Mouse (Mus musculus) kidney, embryonic 15.5 days (tissue): ENCODE results near the gene Pik3r2. TPM values are rescaled to one million over a fixed set of nuclear protein-coding genes. Genes with fewer than 3 reads are reported as not detected.

Experiments used
- ATAC-seq: fragments of 200-750 bp; cut with Nextera tagmentation; replicated peaks from 2 replicates; pipeline ENCODE4 v1.8.0; 2017; ENCODE audit warnings: moderate TSS enrichment; ENCODE audit not compliant: low FRiP score
- H3K27ac ChIP-seq: fragments of 300-500 bp; sonication (generic); 2 replicates; pipeline ENCODE4 v1.5.1; 2015; ENCODE audit warnings: mild to moderate bottlenecking, inconsistent platforms
- H3K27me3 ChIP-seq: fragments of 300-500 bp; sonication (generic); 2 replicates; pipeline ENCODE4 v1.6.1; 2015; ENCODE audit warnings: inconsistent platforms
- H3K36me3 ChIP-seq: fragments of 300-500 bp; sonication (generic); 2 replicates; pipeline ENCODE4 v1.6.1; 2015; ENCODE audit warnings: inconsistent platforms
- H3K4me1 ChIP-seq: fragments of 300-500 bp; sonication (generic); 2 replicates; pipeline ENCODE4 v1.6.1; 2015; ENCODE audit warnings: inconsistent platforms
- H3K4me2 ChIP-seq: fragments of 300-500 bp; sonication (generic); 2 replicates; pipeline ENCODE4 v1.6.1; 2015; ENCODE audit warnings: moderate library complexity, mild to moderate bottlenecking, inconsistent platforms
- H3K4me3 ChIP-seq: fragments of 300-500 bp; sonication (generic); replicated peaks from 2 replicates; pipeline ENCODE4 v1.5.1; 2015; ENCODE audit warnings: mild to moderate bottlenecking, inconsistent platforms
- H3K9ac ChIP-seq: fragments of 300-500 bp; sonication (generic); 2 replicates; pipeline ENCODE4 v1.6.1; 2015; ENCODE audit warnings: mild to moderate bottlenecking, inconsistent platforms
- H3K9me3 ChIP-seq: fragments of 300-500 bp; sonication (generic); replicated peaks from 2 replicates; pipeline ENCODE4 v1.6.1; 2016; ENCODE audit warnings: inconsistent platforms
- WGBS: fragments of 180-500 bp; shearing (Covaris S2); methylation state at CpG from one replicate; pipeline ENCODE4 v1.1.7; 2015; ENCODE audit warnings: mixed read lengths; 5-methylcytosine and 5-hydroxymethylcytosine counted together
- polyA plus RNA-seq: library from polyadenylated mRNA; unstranded; fragments of >200 nt; fragmentation: Nextera tagmentation; extraction: Ambion mirVana; gene quantifications from 2 replicates; pipeline ENCODE4 v1.2.1, GENCODE M21; 2015

The Pik3r2 gene
- polyA plus RNA-seq, 1 experiment from 2014 or later: 66.9 TPM

DNA sequence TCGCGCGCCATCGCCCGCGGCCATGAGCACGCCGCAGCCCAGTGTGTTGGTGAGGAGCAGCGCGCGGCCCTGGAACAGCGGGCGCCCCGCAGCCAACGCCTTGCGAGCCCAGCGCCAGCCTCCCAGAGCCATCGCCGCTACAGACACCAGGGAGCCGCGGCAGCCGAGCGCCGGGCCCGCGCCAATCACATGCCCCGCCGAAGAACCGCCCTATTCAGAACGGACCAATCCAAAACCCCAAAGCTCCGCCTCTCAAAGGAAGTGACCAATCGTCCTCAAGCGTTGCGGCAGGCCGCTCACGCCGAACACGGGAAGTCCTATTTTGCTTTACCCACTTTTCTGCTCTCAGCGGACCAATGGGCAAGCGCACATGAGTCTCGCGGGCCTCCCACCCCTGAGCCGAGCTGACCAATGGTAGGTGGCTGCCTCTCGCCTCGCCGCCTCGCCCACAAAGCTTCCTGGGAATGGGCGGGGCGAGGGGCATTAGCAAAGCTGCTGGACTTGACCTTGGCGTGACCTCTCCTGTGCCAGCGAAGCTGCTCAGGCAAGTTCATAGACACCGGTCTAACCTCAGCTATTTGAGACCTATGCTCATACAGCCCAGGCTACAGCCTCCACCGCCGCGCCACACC is 15.6 kb downstream of the Pik3r2 start, which contains the start of gene Mpv17l2:
Mpv17l2 (minus strand) TSS at position 172 of the 632 bp plus-strand sequence.
- peaks cover 64% of the 10 kb centered on the region for H3K4me1 ChIP-seq
- under 1% methylated on average over 55 of the region's 55 CpGs for WGBS
- H3K4me2 ChIP-seq: peak within 1 kb of the TSS; percentile 98
- peak; percentile 97 for ATAC-seq
- H3K4me3 ChIP-seq: peak within 1 kb of the TSS; percentile 79
- no peaks in the 10 kb centered on the region for H3K27me3 ChIP-seq
- peaks cover 48% of the 10 kb centered on the region for H3K36me3 ChIP-seq
- H3K9ac ChIP-seq: peak within 1 kb of the TSS; percentile 82
- peak within 1 kb of the TSS; percentile 87 for H3K27ac ChIP-seq
- no peaks in the 10 kb centered on the region for H3K9me3 ChIP-seq

- 1% methylated on average over 22 of the region's 22 CpGs for WGBS
- peak overlapping the region; percentile 98 for H3K4me2 ChIP-seq
- H3K36me3 ChIP-seq: peaks cover 49% of the 10 kb centered on the region
- no peaks in the 10 kb centered on the region for H3K27me3 ChIP-seq
- peaks cover 64% of the 10 kb centered on the region for H3K4me1 ChIP-seq
- ATAC-seq: no peak
- H3K4me3 ChIP-seq: peak overlapping the region; percentile 79
- no peaks in the 10 kb centered on the region for H3K9me3 ChIP-seq
- H3K9ac ChIP-seq: peak overlapping the region; percentile 82
- H3K27ac ChIP-seq: peak overlapping the region; percentile 87
Measured at GRCm38 (mm10) chr8:70760350-70760749, 16.2 kb downstream of the Pik3r2 start.

- 0 out of 2 replicates have a peak overlapping the region, but pooled peaks have one; percentile 14 for H3K9ac ChIP-seq
Measured at GRCm38 (mm10) chr8:70758616-70759561, 17.6 kb downstream of the Pik3r2 start.

GRCm38 (mm10) chr8:70758308-70758615 is 18.3 kb downstream of the Pik3r2 start:
- Histone ChIP-seq H3K27ac (0 out of 2 replicates have a peak overlapping the region, but pooled peaks have one; percentile 45), H3K4me1 (peaks cover 67% of the 10 kb centered on the region), H3K9ac (no peak overlapping the region), H3K36me3 (peaks cover 38% of the 10 kb centered on the region), H3K4me3 (no peak overlapping the region), H3K9me3 (no peaks in the 10 kb centered on the region), H3K4me2 (no peak overlapping the region), H3K27me3 (no peaks in the 10 kb centered on the region)
- 85% methylated on average over 7 of the region's 7 CpGs for WGBS
- no peak for ATAC-seq

More at GRCm38 (mm10) chr8:70758616-70759561, 17.6 kb downstream of the Pik3r2 start:
- no peak for ATAC-seq
- no peaks in the 10 kb centered on the region for H3K9me3 ChIP-seq
- 61% methylated on average over 19 of the region's 19 CpGs for WGBS
- peaks cover 62% of the 10 kb centered on the region for H3K4me1 ChIP-seq
- peak overlapping the region; percentile 98; the same call in 1 of the 2 replicates for H3K4me2 ChIP-seq
- peaks cover 44% of the 10 kb centered on the region for H3K36me3 ChIP-seq
- H3K27ac ChIP-seq: peak overlapping the region; percentile 45; the same call in 1 of the 2 replicates
- no peak overlapping the region for H3K4me3 ChIP-seq
- H3K27me3 ChIP-seq: no peaks in the 10 kb centered on the region

DNA sequence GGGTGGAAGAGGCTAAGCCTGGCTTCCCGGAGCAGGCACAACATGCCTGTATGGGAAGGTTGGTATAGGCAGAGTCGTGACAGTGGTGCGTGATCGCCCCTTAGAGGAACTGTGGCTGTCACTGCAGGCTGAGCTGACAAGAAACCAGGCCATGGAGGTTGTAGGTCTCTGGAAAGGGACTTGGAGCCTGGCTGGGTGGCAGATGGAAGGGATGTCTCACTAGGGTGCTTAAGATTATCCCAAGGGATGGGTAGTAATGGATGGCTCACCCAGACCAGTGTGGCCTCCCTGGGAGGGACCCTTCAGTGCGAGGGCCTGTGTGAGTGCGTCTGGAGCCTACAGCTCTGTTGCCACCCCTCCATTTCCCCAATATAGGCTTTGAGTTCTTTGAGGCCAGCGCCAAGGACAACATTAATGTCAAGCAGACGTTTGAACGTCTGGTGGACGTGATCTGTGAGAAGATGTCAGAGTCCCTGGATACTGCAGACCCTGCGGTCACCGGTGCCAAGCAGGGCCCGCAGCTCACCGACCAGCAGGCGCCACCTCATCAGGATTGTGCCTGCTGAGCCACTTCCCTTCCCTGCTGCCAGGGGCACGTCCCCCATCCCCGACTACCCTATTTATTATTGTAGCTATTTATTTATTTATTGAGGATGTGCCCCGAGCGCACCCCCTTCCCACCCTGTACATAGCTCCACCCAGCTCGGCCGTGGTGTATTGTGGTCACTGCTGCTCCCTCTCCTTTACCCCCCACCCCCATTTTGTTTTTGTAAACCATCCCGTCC is 18.8 kb downstream of the Pik3r2 start:
- Histone ChIP-seq H3K27ac (no peak overlapping the region), H3K36me3 (peaks cover 33% of the 10 kb centered on the region), H3K27me3 (no peaks in the 10 kb centered on the region), H3K9ac (no peak overlapping the region), H3K4me2 (no peak overlapping the region; the same call in 1 of the 2 replicates), H3K4me1 (peaks cover 72% of the 10 kb centered on the region), H3K4me3 (no peak overlapping the region), H3K9me3 (no peaks in the 10 kb centered on the region)
- ATAC-seq: no peak
- 71% methylated on average over 22 of the region's 22 CpGs for WGBS

GRCm38 (mm10) chr8:70756476-70757040 is 20.0 kb downstream of the Pik3r2 start:
- Histone ChIP-seq H3K27me3 (no peaks in the 10 kb centered on the region), H3K4me3 (no peak overlapping the region), H3K4me1 (peaks cover 79% of the 10 kb centered on the region), H3K36me3 (peaks cover 32% of the 10 kb centered on the region), H3K27ac (no peak overlapping the region), H3K9ac (no peak overlapping the region), H3K4me2 (no peak overlapping the region), H3K9me3 (no peaks in the 10 kb centered on the region)
- 93% methylated on average over 6 of the region's 6 CpGs for WGBS
- no peak for ATAC-seq

DNA sequence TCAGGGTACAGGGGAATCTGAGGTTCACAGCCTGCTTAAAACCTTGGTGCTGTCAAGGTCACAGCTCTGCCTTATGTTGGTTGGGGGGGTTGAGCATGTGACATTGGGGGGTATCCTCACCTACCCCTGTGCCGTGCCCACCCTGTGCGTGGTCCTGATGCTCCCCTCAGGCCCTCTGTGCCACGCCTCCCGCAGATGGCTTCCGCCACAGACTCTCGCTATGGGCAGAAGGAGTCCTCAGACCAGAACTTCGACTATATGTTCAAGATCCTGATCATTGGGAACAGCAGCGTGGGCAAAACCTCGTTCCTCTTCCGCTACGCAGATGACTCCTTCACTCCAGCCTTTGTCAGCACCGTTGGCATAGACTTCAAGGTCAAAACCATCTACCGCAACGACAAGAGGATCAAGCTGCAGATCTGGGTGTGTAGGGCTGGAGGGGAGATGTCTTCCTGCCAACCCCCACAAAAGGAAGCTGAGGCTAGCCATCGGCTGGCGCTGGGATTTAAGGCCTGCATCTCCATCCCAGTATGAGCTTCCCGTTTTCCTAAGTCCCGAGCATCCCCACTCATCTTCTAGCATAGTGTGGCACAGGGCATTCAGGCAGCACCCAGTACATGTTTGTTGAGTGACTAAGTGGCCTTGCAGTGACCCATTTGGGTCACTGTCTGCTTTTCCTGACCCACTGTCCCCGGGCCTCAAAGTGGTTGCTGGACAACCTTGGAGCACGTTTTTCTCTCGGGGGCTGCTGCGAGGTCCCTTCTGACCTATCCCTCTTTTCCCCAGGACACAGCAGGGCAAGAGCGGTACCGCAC is 20.6 kb downstream of the Pik3r2 start:
- 86% methylated on average over 24 of the region's 24 CpGs for WGBS
- Histone ChIP-seq H3K27me3 (no peaks in the 10 kb centered on the region), H3K9ac (peak overlapping the region; percentile 71; the same call in 1 of the 2 replicates), H3K4me1 (peaks cover 75% of the 10 kb centered on the region), H3K4me2 (peak overlapping the region; percentile 95), H3K9me3 (no peaks in the 10 kb centered on the region), H3K36me3 (peaks cover 32% of the 10 kb centered on the region), H3K27ac (0 out of 2 replicates have a peak overlapping the region, but pooled peaks have one; percentile 87), H3K4me3 (peak overlapping the region; percentile 74)
- no peak for ATAC-seq

- Histone ChIP-seq H3K27ac (peak overlapping the region; percentile 87), H3K4me2 (peak overlapping the region; percentile 95), H3K4me3 (peak overlapping the region; percentile 74), H3K36me3 (peaks cover 32% of the 10 kb centered on the region), H3K27me3 (no peaks in the 10 kb centered on the region), H3K9me3 (no peaks in the 10 kb centered on the region), H3K4me1 (peaks cover 69% of the 10 kb centered on the region), H3K9ac (peak overlapping the region; percentile 71)
- 13% methylated on average over 50 of the region's 50 CpGs for WGBS
- peak; percentile 50 for ATAC-seq
Measured at GRCm38 (mm10) chr8:70754871-70755660, 21.4 kb downstream of the Pik3r2 start.

DNA sequence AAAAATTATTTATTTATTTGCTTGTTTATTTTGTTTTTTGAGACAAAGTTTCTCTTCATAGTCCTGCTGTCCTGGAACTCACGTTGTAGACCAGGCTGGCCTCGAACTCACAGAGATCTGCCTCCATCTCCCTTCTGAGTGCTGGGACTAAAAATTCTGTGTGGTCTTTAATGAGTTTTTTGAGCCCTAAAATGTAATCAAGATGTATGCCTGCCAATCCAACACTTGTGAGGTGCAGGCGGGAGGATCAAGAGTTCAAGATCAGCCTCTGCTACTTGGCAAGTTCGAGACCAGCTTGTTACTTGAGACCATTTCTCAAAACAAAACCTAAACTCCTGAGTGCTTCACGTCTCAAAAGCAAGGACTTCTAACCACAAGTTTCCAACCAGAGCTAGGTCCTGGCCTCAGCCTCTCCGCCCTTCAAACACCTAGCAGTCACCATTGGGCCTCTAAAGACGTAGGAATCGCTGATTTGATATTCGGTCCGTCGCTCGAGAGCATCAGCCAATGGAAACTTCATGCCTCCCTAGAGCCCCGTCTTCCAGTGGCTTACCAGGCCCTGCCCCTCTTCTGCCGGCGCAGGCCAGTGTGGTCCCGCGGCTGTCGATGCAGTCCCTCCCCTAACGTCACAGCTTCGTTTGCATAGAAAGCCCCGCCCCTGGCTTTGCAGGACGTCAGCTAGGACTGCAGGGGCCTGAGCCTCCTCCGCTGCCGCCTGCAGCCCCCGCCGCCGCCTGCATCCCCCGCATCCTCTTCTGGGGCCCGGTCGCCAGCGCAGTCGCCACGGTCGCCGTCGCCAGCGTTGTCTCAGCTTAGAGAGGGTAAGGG is 22.3 kb downstream of the Pik3r2 start, which contains the start of gene Rab3a:
Rab3a (plus strand) TSS at position 637 of the 828 bp plus-strand sequence.
- Histone ChIP-seq H3K9me3 (no peaks in the 10 kb centered on the region), H3K4me2 (peak within 1 kb of the TSS; percentile 95), H3K9ac (peak within 1 kb of the TSS; percentile 71), H3K27me3 (0 out of 2 replicates have a peak, but pooled peaks cover under 1% of the 10 kb centered on the region), H3K4me1 (peaks cover 61% of the 10 kb centered on the region), H3K4me3 (peak within 1 kb of the TSS; percentile 74), H3K36me3 (peaks cover 32% of the 10 kb centered on the region), H3K27ac (peak within 1 kb of the TSS; percentile 87)
- ATAC-seq: peak; percentile 97
- 8% methylated on average over 37 of the region's 37 CpGs for WGBS
